Mouse (Mus musculus): ENCODE data around the gene Dnajb5. TPM values are rescaled to one million over a fixed set of nuclear protein-coding genes. Genes with fewer than 3 reads are reported as not detected.
"Not testable (repeated sequence)": the region's sequence is repeated elsewhere in the genome, so short reads cannot be mapped to it uniquely, and the experiment has no call there.

Dnajb5 gene
- polyA plus RNA-seq, 1 experiment from 2014 or later = 48.7 TPM

DNA sequence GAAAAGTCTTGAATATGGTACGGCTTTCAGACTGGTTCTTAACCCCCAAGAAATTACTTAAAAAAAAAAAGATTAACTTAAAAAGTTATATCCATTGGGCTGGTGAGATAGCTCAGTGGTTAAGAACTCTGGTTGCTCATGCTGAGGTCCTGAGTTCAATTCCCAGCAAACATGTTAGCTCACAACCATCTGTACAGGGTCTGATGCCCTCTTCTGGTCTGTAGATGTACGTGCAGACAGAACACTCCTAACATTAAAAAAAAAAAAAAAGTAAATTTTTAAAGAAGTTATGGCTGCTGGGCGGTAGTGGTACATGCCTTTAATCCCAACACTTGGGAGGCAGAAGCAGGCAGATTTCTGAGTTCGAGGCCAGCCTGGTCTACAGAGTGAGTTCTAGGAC lies 28.4 kb downstream of the Dnajb5 start:
- Histone ChIP-seq H3K4me1 (no peaks in the 10 kb centered on the region), H3K36me3 (peaks cover 44% of the 10 kb centered on the region), H3K4me2 (no peak overlapping the region), H3K9me3 (replicated peaks) (no peaks in the 10 kb centered on the region), H3K27me3 (replicated peaks) (no peaks in the 10 kb centered on the region), H3K9ac (replicated peaks) (no peak overlapping the region), H3K27ac (replicated peaks) (no peak overlapping the region), H3K4me3 (replicated peaks) (no peak overlapping the region)
- no peak for ATAC-seq (ENCODE audit: low FRiP score)
- 95% methylated on average over 4 of the region's 4 CpGs for WGBS

DNA sequence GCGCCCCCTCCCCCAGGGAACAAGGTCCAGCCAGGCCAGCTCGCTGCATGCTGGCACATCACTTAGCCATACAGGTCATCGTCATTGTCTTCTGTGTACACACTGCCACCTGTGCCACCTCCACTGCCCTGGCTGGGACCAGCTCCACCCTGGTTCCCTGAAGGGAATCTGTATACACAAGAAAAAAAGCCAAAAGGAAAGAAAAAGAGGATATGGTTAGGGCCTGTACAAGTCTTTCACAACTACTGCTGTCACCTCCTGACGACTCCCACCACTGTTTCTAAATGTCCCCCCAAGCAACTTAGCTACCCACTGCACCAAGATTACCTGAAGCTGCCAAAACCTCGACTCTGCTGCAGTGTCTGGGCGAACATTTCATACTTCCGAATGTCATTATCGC lies 30.9 kb downstream of the Dnajb5 start:
- not testable (repeated sequence) for H3K4me2 ChIP-seq; ATAC-seq (ENCODE audit: low FRiP score); H3K27me3 ChIP-seq (replicated peaks); H3K9ac ChIP-seq (replicated peaks); H3K27ac ChIP-seq (replicated peaks); H3K4me3 ChIP-seq (replicated peaks); H3K4me1 ChIP-seq; H3K9me3 ChIP-seq (replicated peaks)
- H3K36me3 ChIP-seq = peaks cover 65% of the 10 kb centered on the region
- WGBS = 97% methylated on average over 8 of the region's 8 CpGs

DNA sequence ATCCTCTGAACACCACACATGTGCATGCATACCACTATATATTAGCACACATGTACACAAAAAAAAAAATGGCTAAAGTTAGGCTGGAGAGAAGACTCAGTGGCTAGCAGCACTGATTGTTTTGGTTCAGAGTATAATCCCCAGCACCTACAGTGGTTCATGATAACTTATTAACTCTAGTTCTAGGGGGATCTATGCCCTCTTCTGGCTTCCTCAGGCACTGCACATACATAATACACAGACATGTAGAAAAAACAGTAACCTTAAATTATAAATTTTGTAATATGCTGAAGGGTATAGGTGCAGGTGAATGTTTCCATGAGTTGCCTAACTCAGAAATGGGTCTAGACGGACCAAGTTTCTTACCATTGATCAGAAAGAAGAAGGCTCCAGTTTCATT lies 38.7 kb downstream of the Dnajb5 start:
- Histone ChIP-seq H3K36me3 (peaks cover 97% of the 10 kb centered on the region), H3K9ac (replicated peaks) (no peak overlapping the region), H3K4me1 (no peaks in the 10 kb centered on the region), H3K27ac (replicated peaks) (no peak overlapping the region), H3K9me3 (replicated peaks) (no peaks in the 10 kb centered on the region), H3K27me3 (replicated peaks) (no peaks in the 10 kb centered on the region), H3K4me2 (no peak overlapping the region), H3K4me3 (replicated peaks) (no peak overlapping the region)
- ATAC-seq (ENCODE audit: low FRiP score) = no peak
- WGBS = 87% methylated on average over 1 of the region's 1 CpGs

DNA sequence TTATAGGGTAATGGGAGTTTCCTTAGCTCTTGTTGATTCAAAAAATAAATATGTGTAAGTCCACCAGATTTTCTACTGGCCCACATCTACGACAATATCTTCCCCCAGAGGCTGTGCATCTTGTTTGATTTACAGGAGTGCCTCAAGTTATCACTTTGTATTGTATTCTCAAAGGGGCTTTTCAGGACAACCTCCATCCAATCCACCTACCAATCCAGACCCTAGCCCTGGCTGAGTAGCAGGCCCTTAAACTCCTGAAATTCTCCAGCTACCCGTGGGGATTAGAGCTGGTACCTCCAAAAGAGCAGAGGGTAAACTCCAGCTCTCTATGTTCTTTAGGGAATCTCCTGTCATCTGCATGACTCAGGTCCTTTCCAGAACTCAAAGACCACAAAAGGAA lies 48.4 kb downstream of the Dnajb5 start:
- 47% methylated on average over 2 of the region's 2 CpGs for WGBS
- H3K4me3 ChIP-seq (replicated peaks) = peak overlapping the region; percentile 97
- H3K9me3 ChIP-seq (replicated peaks) = no peaks in the 10 kb centered on the region
- ATAC-seq (ENCODE audit: low FRiP score) = no peak
- no peak overlapping the region for H3K27ac ChIP-seq (replicated peaks)
- no peaks in the 10 kb centered on the region for H3K27me3 ChIP-seq (replicated peaks)
- H3K36me3 ChIP-seq = peaks cover 29% of the 10 kb centered on the region
- H3K4me2 ChIP-seq = peak overlapping the region; percentile 79
- H3K9ac ChIP-seq (replicated peaks) = peak overlapping the region; percentile 97; the same call in 1 of the 2 replicates
- peaks cover 28% of the 10 kb centered on the region for H3K4me1 ChIP-seq

DNA sequence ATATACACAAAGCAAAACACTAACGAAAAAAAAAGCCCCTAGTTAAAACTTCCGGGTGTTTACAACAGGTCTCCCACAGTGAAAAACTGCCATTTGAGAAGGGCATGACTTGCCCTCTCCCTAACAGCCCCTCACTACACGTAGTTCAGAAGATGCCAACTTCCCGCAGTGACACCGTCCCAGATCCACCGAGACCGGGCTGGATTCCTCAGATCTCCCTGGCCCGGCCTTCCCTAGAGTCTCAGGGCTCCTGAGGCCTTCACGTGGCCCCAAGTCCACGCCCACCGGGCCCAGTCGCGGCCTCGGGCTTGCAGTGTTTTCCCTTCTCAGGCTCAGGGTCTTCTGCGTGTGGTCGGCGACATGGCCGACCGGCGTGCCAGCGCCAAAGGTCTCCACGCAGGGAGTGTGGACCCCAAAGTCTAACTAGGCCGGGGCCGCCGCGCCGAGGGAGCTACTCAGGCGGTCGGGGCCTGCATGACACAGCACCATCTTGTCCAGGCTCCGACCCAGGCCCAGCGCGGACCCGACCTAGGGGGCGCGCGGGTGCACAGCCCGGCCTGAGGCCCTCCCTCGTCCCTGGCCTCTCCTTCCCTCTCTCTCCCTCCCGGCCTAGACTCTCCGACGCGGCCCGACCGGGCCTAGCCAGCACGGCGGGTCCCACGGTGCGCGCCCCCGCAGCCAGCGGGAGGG lies 50.0 kb downstream of the Dnajb5 start:
- H3K36me3 ChIP-seq = peaks cover 13% of the 10 kb centered on the region
- peak overlapping the region; percentile 97 for H3K9ac ChIP-seq (replicated peaks)
- H3K27me3 ChIP-seq (replicated peaks) = no peaks in the 10 kb centered on the region
- peak overlapping the region; percentile 79 for H3K4me2 ChIP-seq
- peaks cover 28% of the 10 kb centered on the region for H3K4me1 ChIP-seq
- no peaks in the 10 kb centered on the region for H3K9me3 ChIP-seq (replicated peaks)
- WGBS = under 1% methylated on average over 50 of the region's 51 CpGs
- ATAC-seq (ENCODE audit: low FRiP score) = peak; percentile 84
- H3K27ac ChIP-seq (replicated peaks) = peak overlapping the region; percentile 98
- peak overlapping the region; percentile 97 for H3K4me3 ChIP-seq (replicated peaks)

DNA sequence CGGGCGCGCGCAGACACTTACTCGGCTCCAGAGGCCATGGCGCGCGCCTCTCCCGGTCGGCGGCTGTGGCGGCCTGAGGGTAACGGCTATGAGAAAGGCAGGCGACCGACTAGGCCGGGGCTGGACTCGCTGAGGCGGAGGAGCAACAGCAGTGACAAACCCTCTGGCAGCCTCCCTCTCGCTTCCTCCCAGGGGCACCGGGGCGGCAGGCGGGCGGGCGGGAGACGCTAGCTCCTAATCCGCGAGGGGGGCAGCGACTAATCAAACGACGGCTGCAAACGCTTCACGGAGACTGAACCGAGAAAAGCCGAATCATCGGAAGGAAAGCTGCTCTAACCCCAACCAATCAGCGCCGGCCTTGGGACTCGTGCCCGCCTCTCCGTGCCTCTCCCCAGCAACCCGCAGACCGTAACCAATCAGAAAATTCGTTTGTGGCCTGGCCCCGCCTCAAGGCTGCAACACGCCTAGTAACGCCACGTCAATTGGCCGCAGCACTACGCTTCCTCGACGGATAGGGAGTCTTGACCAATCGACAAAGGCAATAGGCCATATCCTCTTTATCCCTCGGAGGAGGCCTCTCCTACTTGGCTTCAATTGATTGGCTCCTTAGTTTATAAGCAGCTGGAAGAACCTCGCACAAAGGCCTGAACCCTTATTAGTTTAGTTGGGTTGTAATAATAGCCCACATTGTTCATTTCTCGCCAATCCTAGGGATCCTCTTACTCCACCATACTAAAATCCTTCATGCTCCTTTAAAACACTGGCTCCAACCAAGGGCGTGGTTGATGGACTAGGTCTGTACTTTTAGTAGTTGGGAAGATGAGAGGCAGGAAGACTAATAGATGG lies 50.8 kb downstream of the Dnajb5 start, which contains the start of gene Vcp:
Vcp (minus strand) TSS at position 367 of the 846 bp plus-strand sequence.
- ATAC-seq (ENCODE audit: low FRiP score) = peak; percentile 99
- Histone ChIP-seq H3K27ac (replicated peaks) (peak within 1 kb of the TSS; percentile 98), H3K9ac (replicated peaks) (peak within 1 kb of the TSS; percentile 97), H3K4me1 (peaks cover 28% of the 10 kb centered on the region), H3K4me2 (peak within 1 kb of the TSS; percentile 79), H3K4me3 (replicated peaks) (peak within 1 kb of the TSS; percentile 97)
- not testable (repeated sequence) for H3K9me3 ChIP-seq (replicated peaks); H3K27me3 ChIP-seq (replicated peaks); H3K36me3 ChIP-seq
- WGBS = under 1% methylated on average over 48 of the region's 56 CpGs

DNA sequence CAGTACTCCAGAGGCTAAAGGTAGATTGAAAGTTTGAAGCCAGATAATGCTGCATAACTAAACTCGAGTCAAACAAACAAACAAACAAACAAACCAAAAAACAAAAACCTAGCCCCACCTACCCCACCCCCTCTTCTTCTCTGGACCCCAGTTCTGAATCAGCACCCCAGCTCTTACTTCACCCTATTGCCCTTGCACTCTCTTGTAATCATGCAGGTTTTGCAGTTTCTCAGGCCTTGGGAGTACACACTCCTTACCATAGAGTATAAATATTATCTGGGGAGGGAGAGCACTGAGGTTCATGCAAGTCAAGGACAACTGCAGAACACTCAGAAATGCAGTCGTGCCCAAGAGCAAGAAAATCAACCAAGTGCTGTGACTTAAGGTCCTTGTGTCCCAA lies 51.7 kb downstream of the Dnajb5 start:
- no peak overlapping the region for H3K4me3 ChIP-seq (replicated peaks)
- WGBS = 86% methylated on average over 2 of the region's 2 CpGs
- no peaks in the 10 kb centered on the region for H3K9me3 ChIP-seq (replicated peaks)
- H3K27me3 ChIP-seq (replicated peaks) = no peaks in the 10 kb centered on the region
- H3K27ac ChIP-seq (replicated peaks) = peak overlapping the region; percentile 87
- H3K4me2 ChIP-seq = peak overlapping the region; percentile 53; the same call in 1 of the 2 replicates
- H3K36me3 ChIP-seq = peaks cover 3% of the 10 kb centered on the region; the same call in 1 of the 2 replicates
- no peak overlapping the region for H3K9ac ChIP-seq (replicated peaks)
- peaks cover 28% of the 10 kb centered on the region for H3K4me1 ChIP-seq
- ATAC-seq (ENCODE audit: low FRiP score) = no peak

DNA sequence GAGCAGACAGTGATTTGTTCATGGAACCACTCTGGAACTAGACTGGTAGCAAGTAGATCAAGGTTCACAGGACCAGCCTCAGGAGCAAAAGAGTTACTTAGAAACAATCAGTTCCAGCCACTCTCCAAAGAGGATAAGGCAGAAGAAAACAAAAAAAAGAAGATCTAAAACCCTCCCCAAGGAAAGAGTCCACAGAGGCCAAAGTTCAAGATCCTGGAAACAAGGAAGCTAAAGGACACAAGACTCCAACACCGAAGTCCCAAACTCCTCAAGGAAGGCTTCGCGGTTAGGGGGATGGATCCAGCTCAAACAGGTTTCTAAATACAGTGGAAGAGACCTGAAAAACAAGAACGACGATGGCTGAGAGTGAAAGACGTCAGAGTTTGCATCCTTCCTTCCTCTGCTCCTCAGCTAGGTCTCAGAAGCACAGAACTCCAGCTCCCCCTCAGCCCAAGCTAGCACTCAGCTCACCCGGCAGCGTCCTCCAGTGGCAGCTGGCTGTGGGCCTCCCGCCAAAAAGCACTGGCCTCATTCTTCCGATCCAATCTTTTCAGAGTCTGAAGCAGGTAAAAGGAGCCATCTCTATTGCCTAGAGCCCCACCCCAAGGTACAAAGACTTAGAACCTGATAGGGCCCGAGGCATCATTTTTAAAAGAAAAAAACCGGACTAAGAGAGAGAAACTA lies 53.3 kb downstream of the Dnajb5 start:
- no peak for ATAC-seq (ENCODE audit: low FRiP score)
- H3K9ac ChIP-seq (replicated peaks) = no peak overlapping the region
- no peak overlapping the region for H3K4me3 ChIP-seq (replicated peaks)
- WGBS = 81% methylated on average over 12 of the region's 12 CpGs
- H3K27me3 ChIP-seq (replicated peaks) = no peaks in the 10 kb centered on the region
- no peaks in the 10 kb centered on the region for H3K9me3 ChIP-seq (replicated peaks)
- H3K27ac ChIP-seq (replicated peaks) = no peak overlapping the region
- peaks cover 18% of the 10 kb centered on the region for H3K4me1 ChIP-seq
- no peak overlapping the region for H3K4me2 ChIP-seq
- H3K36me3 ChIP-seq = peaks cover 3% of the 10 kb centered on the region; the same call in 1 of the 2 replicates

DNA sequence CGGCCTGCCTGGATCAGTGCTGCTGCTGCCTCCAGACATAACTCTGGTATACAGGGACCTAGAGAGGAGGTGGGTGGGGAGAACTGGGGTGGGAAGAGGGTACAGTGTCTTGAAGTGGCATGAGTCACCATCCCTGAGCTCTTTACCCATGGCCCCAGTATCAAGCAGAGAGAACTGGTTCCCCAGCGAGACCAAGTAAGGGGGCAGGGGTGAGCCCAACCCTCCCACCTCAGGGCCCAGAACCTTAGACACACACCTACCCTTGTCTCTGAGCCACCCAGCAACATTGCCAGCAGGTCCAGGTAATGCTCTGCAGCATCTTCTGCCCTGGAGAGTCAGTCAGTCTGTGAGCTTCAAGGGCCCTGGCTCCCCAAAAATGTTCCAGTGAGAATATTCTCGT lies 55.3 kb downstream of the Dnajb5 start:
- H3K4me3 ChIP-seq (replicated peaks) = no peak overlapping the region
- WGBS = 93% methylated on average over 3 of the region's 3 CpGs
- H3K9me3 ChIP-seq (replicated peaks) = no peaks in the 10 kb centered on the region
- H3K27me3 ChIP-seq (replicated peaks) = no peaks in the 10 kb centered on the region
- no peak overlapping the region for H3K27ac ChIP-seq (replicated peaks)
- ATAC-seq (ENCODE audit: low FRiP score) = no peak
- H3K9ac ChIP-seq (replicated peaks) = no peak overlapping the region
- peaks cover 16% of the 10 kb centered on the region for H3K4me1 ChIP-seq
- H3K4me2 ChIP-seq = no peak overlapping the region
- peaks cover 3% of the 10 kb centered on the region; the same call in 1 of the 2 replicates for H3K36me3 ChIP-seq

DNA sequence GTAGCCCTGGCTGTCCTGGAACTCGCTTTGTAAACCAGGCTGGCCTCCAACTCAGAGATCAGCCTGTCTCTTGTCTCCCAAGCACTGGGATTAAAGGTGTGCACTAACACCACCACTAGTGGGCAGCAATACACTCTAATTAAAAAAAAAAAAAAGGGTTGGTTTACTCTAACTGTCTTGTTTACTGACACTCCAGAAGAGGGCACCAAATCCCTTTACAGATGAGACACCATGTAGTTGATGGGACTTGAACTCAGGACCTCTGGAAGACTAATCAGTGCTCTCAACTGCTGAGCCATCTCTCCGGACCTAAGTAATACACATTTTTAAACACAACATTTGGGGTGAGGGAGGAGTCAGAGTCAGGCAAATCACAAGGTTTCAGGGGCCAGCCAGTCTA lies 56.2 kb downstream of the Dnajb5 start:
- Histone ChIP-seq H3K27me3 (replicated peaks) (no peaks in the 10 kb centered on the region), H3K9ac (replicated peaks) (no peak overlapping the region), H3K4me2 (no peak overlapping the region), H3K4me1 (peaks cover 17% of the 10 kb centered on the region), H3K36me3 (peaks cover 3% of the 10 kb centered on the region; the same call in 1 of the 2 replicates), H3K27ac (replicated peaks) (no peak overlapping the region), H3K4me3 (replicated peaks) (no peak overlapping the region), H3K9me3 (replicated peaks) (no peaks in the 10 kb centered on the region)
- no peak for ATAC-seq (ENCODE audit: low FRiP score)
- 70% methylated on average over 2 of the region's 2 CpGs for WGBS

All from neural tube, embryonic 15.5 days (tissue).